Mouse (Mus musculus) layer of hippocampus, postnatal 36 days (tissue): ENCODE data around the gene Ccl25. TPM values are rescaled to one million over a fixed set of nuclear protein-coding genes. Genes with fewer than 3 reads are reported as not detected.

Experiments
- total RNA-seq, 2 experiments: library from RNA; stranded (reverse); gene quantifications; 2 replicates each; pipeline ENCODE4 v1.2.3; 2021

Ccl25 gene
- total RNA-seq, 2 experiments from 2014 or later, result 22.7 to 28.4 TPM

Other genes with a start within 250 kb of the Ccl25 start
- gene Cd209f, start 219.4 kb upstream of the Ccl25 start, total RNA-seq, result under 1 TPM in 1 of 2 experiments, not detected in 1; 0.33 TPM
- gene Cd209g, start 191.1 kb upstream of the Ccl25 start, total RNA-seq, result under 1 TPM in 1 of 2 experiments, not detected in 1; 0.66 TPM
- gene Evi5l, start 158.6 kb upstream of the Ccl25 start, total RNA-seq, result 100 to 1,000 TPM in 1 of 2 experiments, 10 to 100 TPM in 1; 98.7 to 111 TPM
- 10 to 100 TPM; 41.2 to 41.9 TPM for gene Prr36, start 107.8 kb upstream of the Ccl25 start, total RNA-seq
- not detected for gene Lrrc8e, start 98.4 kb upstream of the Ccl25 start, total RNA-seq
- 100 to 1,000 TPM in 1 of 2 experiments, 10 to 100 TPM in 1; 91.3 to 116 TPM for gene Map2k7, start 86.5 kb upstream of the Ccl25 start, total RNA-seq
- under 1 TPM; 0.15 to 0.68 TPM for gene Gm49320, start 86.3 kb upstream of the Ccl25 start, total RNA-seq
- gene Tgfbr3l, start 77.0 kb upstream of the Ccl25 start, total RNA-seq, result 10 to 100 TPM; 13.8 to 14.0 TPM
- gene Snapc2, start 72.1 kb upstream of the Ccl25 start, total RNA-seq, result 10 to 100 TPM; 22.3 to 26.2 TPM
- gene Ctxn1, start 65.9 kb upstream of the Ccl25 start, total RNA-seq, result 100 to 1,000 TPM; 500 to 555 TPM
- 10 to 100 TPM; 62.6 to 72.6 TPM for gene Timm44, start 49.3 kb upstream of the Ccl25 start, total RNA-seq
- gene Elavl1, start 203 bp downstream of the Ccl25 start, total RNA-seq, result 10 to 100 TPM; 78.4 to 83.0 TPM
- 10 to 100 TPM; 48.0 to 50.3 TPM for gene Cers4, start 167.8 kb downstream of the Ccl25 start, total RNA-seq